Mouse (Mus musculus): ENCODE data around the gene Ncam1.

Ncam1 gene

DNA sequence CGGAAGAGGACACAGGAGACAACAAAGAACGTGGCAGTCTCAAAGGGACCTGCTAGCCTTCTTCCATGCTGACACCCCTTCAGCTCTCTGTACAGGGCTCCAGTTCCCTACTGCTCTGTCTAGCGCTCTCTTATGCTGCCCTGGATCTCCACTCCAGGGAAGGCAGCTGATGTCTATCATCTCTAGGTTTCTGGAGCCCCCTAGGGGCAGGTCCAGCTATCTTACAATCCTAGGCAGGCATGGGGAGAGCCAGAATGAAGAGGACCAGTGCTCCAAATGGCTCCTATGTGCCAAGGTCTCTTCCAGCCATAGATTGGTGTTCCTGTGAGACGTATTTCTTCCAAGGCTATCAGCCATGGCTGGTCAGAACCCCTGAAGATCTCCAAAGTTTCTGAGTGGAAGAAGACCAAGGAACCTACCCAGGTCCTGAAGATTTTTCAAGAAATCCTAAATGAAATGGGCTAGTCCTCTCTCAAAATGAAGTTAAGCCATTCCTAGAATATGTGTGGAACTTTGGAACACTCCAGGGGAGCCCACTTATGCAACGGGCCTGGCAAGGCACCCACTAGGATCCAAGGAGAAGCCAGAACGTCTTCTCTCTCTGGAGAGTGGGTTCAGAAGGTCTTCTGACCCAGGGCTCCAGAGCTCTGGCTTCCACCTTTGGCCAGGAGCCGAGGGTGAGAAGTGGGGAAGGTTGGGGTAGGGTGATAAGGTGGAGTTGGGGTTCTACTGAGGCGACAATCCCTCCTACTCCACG, 290.7 kb downstream of the Ncam1 start:
- no peak for DNase-seq (ENCODE audit: low spot score in 2 of 2)

DNA sequence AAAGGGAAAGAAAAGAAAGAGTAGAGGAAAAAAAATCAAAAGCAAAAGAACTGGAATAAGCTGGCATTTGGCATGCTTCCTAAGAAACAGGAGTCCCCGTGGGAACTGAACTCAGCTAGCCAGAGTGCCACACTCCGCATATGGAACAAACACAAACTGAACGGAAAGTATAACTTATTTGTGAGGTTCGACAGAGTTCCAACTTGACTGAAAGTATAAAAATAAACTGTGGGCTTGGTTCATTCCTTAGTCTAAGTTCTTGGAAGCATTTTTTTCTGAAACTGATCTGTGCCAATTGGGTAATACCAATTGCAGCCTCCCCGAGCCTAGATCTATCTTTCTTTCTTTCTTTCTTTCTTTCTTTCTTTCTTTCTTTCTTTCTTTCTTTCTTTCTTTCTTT, 294.1 kb downstream of the Ncam1 start:
- DNase-seq (ENCODE audit: low spot score in 2 of 2): no peak

DNA sequence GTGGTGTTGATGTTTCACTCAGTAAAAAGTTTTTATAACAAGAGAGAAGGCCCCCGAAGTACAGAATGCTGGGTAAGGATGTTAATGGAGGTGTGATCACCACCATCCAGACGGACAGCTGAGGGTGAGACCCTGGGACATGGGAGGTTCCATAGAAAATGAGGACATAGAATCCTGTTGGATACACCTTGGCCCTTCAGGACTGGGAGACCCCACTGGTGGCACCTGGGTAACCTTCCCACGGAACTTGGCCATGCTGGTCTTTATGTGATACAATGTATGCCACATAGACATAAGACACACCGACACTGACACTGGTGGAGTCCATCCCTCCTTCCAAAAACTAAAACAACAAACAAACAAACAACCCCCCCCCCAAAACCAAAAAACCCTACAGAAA, 296.5 kb downstream of the Ncam1 start:
- no peak for DNase-seq (ENCODE audit: low spot score in 2 of 2)

DNA sequence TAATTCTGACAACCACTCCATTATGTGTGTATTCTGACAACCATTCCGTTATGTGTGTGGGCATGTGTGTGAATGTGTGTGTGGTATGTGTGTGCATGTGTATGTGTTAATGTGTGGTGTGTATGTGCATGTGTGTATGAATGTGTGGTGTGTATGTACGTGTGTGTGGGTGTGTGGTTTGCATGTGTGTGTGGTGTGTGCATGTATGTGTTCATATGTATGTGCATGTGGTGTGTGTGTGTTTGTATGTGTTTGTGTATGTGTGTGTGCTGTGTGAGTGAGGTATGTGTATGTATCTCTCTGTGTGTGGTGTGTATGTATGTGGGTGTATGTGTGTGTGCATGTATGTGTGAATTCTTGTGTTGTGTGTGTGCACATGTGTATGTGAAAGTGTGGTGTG, 298.8 kb downstream of the Ncam1 start:
- DNase-seq (ENCODE audit: low spot score in 2 of 2): no peak

DNA sequence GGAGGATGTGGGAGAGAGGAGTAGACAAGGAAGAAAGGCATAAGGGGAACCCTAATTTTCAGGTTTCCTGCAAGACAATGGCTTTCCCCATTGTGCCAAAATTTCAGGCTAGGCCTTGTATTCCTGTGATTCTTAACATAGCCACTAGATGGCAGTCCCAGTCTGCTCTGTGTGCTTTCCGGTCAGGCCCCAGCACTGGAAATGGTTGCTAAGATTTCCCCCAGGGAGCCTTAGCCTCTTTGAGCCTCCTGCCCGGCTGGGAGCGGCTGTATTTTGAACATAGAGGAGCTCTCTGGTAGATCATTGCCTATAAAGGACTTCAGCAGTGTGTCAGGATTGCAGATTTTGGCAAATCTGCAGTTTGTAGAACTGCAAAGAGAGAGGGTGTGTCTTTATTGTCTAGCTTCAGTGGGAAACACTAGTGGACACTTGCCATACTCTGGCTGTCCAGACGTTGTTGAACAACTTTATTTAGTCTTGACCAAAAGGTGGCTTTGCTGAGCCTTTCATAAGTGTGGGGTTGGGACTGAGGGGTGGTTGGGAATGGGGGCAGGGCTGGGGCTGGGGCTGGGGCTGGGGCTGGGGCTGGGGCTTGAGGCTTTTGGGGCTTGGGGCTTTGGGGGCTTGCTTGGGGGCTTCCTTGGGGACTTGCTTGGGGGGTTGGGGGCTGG, 304.6 kb downstream of the Ncam1 start:
- peak in 1 of 2 experiments; percentile 6 for DNase-seq (ENCODE audit: low spot score in 2 of 2)

DNA sequence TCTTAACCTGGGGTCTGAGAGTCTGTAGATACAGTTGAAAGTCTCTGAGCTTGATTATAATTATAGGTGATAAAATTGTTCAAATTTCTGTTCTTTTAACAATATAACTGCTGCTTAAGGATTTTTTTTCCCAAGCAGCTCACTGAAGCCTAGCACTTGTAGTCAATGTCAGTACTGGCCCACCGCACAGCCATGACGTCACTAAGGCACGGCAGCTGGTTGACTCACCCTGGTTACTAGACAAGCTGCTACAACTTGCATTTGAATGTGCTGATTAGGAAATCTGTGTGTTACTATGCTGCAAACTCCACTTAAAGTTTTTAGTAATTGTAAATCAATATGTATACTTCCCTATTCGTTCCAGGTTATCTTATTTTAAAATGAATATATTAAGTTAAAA, 308.1 kb downstream of the Ncam1 start:
- DNase-seq (ENCODE audit: low spot score in 2 of 2): no peak

DNA sequence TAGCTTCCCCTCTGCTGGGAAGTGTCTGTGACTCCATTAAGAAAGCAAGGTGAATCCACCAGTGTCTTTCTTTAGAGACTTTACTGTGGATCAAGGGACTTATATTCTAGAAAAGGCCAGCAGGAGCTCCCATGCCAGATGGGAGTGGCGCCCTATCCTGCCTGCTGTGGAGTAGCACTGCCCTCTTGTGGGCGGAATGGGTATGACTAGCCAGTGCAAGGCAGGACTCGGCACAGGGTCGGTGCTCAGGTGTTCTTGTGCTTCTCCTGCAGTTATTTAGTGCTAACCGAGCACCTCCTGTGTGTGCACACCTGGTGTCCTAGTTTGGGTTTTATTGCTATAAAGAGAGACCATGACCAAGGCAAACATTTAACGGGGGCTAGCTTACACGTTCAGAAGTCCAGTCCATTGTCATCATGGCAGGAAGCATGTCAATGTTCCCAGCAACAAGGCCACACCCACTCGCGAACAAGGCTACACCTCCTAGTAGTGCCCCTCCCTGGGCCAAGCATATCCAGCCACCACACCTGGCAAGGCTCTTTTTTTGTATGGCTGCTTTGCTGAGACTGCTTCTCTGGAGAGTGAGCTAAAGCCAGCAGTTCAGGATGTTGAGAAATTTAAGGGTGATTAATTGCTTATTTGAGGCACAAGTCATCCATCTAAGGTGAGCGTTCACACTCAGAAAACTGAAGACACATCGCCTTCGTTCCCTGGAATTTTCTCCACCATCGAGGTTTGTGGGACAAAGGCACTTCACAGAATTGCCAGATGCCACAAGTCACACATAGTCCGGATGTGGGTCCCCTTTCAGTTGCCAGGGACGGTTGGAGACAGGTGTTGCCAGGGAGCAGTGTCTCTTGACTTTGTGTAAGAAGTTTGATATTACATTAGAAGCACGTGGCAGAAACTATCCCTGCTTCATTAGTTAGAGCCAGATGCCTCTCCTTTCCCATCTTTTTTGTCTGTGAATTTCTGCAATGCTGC, 309.5 kb downstream of the Ncam1 start:
- DNase-seq (ENCODE audit: low spot score in 2 of 2): peak; percentile 13 to 30

DNA sequence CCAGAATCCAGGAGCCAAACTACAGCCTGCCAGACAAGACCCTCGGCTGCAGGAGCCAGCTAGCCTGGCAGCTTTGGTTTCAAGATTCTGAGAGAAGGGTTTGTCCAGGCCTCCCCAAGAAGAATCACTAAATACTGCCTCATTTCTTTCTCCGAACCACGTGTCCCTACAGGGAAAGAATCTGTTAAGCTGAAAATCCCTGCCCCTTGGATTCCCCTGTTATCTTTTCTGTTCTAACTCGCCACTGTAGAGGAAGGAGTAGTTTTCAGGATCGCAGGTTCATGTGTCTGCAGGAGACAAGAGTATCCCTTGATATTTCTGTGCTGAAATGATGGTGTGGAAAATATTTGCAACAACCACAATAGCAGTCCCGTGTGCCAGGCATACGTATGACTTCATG, 310.5 kb downstream of the Ncam1 start:
- DNase-seq (ENCODE audit: low spot score in 2 of 2): no peak

DNA sequence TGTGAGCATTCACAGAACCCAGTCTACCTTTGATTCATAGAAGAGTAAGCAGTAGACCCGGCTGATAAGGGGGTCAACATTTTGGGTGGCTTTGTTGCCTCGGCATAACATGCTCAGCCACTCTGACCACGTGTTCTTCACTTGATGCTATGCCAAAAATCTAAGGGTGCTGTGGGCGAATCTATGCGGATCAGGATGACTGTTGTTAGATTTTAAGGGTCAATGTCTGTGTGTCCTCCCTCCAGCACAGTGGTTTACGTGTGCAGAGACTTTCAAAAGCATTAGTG, 311.1 kb downstream of the Ncam1 start:
- DNase-seq (ENCODE audit: low spot score in 2 of 2): no peak

DNA sequence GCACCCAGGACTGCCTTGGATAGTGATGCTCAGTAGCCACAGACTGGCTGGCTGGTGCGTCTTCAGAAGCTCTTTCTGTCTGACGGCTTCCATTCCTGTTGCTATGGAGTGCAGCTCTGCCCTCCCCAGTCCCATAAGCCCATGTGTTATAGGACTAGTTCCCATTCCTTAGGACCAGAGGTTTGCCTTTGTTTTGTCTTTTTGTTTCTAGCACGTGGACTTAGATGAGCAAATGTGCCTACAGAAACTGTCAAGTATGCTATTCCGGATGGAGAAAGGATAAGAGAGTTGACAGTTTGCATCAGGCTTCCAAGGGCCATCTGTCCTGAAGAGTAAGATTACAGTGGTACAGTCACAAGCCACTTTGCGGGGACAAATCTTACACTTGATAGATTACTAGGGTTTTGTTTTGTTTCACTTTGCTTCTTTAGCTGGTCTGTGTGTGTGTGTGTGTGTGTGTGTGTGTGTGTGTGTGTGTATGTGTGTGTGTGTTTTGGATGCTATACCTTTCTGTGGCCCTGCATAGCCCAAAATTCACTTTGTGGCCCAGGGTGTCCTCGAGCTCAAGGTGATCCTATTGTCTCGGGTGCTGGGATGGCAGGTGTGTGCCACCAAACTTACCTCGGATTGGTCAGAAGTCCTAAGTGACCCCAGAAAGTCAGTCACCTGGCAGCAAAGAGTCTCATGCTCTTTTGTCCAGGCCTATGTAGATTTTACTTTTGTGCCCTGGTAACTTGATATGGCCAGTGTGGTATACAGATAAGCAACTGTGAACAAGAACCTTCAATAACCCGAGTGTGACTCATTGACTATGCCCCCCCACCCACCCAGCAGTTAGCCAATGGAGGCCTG, 311.7 kb downstream of the Ncam1 start:
- no peak for DNase-seq (ENCODE audit: low spot score in 2 of 2)

DNA sequence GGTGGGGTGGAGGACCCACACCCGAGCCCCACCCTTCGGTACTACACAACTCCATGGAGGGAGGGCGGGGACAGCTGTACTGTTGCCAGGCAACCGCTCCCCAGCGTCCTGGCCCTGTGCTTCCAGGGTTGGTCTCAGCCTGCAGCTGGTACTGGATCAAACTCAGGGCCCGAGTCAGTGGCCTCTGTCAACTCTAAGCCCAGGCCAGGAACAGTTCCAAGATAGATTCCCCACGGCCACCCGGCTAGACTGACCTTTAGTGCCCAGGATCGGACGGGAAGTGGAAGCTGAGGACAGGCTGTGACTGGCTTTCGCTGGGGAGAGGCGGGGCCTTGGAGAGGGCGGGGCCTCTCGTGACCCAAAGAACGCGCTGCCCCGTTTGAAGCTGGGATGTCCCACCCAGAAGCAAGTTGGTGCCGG, 312.8 kb downstream of the Ncam1 start, which contains the start of gene Ttc12:
Gene Ttc12, minus strand, starts transcription at position 334 of the 420 bp plus-strand sequence.
- peak; percentile 42 to 48 for DNase-seq (ENCODE audit: low spot score in 2 of 2)

DNA sequence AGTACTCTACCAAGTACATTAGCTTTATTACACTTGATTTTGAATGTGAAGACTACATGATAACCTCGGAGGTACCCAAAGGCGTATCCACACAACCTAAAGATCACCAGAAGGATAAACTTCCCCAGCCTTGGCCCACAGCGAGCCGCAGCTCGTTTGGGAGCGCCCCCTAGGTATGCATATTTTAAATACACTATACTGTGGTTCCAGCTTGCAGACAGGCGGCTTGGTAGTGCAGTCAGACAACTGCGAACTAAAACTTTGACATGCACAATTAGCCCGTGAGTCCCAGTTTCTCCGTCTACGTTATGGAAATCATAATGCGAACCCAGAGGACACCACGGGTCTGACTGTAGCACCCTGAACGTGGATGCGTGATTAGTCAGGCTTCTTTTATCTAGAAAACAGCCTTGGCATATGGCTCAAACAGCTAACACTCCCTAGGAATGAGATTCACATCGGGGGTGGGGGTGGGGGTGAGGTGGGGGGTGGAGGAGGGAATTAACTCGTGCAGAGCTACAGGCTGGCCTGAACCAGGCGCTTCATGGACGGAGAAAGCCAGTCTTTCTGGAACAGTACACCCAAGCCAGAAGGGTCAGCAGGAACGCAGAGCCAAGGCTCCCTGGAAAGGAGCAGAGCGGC, 313.4 kb downstream of the Ncam1 start:
- no peak for DNase-seq (ENCODE audit: low spot score in 2 of 2)

DNA sequence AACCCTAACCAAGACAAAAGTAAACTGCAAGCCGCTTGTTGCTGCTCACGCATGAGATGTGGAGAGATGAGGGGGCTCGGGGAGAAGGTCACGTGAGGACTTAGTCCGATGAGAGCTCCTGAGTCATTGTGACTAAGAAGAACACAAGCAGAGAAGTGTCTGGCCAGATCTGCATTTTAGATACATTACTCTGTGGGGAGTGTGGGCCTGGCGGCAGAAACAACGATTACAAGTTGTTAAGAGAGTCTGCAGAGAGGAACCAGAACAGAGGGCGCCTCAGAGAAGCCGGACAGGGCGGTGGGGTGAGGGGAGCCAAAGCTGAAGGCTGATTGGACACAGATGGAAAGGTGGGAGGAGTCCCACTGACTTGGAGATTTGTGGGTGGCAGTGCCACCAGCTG, 315.4 kb downstream of the Ncam1 start:
- no peak for DNase-seq (ENCODE audit: low spot score in 2 of 2)

DNA sequence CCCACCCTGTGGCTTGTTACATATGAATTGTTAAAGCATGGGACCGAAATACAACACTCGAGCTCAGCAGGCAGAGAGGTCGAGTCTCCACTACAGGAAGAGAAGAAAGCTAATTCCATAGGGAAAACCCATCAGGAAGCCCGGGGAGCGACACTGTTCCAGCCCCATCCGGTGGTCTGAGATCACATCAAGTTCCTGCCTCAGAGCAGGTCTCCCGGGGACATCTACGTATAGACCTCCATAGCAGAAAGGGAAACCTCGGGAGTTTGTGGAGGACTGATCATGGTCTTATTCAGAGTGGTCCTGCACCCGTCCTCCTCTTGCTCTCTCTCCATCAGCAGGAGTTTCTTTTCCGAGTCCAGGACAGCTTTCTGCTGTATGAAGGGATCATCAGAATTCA, 326.6 kb downstream of the Ncam1 start:
- no peak for DNase-seq (ENCODE audit: low spot score in 2 of 2)

DNA sequence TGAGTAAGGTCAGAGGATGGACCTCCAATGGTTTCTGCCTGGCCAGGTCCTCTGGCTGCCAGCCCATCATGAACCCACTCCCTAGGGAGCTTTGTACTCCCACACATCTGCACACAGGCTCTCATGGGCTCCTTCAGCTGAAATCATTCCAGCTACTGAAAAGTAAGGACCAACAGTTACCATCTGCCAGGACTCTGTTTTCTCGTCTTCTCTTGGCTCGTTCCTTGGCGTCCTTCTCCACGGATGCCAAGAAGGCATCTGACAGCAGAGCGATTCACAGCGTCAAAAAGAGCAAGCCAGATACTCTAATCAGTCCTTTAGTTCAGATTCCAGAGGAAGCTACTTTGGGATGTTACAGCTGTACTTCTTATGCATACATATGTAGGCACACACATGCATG, 327.8 kb downstream of the Ncam1 start:
- DNase-seq (ENCODE audit: low spot score in 2 of 2): no peak

DNA sequence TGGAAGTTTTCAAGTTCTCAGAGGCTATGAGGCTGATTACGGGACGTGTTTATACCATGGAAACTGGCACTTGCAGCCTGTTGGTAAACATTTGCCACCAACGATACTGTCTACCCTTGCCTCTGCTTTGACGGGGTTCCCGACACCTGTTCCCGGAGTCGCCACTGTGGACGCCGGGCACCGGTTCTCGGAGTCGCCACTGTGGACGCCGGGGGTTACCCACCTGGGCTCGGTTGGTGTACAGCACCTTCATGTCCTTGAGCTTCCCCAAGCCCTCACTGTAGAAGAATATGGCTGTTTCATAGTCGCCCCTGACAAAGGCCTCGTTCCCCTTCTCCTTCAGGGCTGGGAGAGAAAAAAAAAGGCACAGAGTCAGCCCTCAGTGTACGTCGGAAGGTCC, 328.7 kb downstream of the Ncam1 start:
- DNase-seq (ENCODE audit: low spot score in 2 of 2): no peak

DNA sequence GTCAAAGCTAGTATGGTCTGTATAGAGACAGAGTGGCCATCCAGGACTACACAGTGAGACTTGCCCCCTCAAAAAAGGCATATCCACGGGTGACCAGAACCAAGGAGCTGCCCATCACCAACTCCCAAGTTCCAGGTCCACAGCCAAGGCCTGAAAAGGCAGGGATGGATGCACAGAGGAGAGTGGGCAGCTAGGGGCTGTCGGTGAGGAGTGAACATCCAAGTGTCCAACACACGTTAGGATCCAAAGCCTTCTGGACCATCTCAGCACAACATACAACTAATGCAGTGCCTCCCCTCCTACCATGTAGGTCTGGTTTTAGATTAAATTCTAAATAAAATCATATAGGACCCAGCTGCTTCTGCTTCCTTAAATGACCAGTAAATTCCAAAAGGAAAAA, 342.6 kb downstream of the Ncam1 start:
- no peak for DNase-seq (ENCODE audit: low spot score in 2 of 2)

DNA sequence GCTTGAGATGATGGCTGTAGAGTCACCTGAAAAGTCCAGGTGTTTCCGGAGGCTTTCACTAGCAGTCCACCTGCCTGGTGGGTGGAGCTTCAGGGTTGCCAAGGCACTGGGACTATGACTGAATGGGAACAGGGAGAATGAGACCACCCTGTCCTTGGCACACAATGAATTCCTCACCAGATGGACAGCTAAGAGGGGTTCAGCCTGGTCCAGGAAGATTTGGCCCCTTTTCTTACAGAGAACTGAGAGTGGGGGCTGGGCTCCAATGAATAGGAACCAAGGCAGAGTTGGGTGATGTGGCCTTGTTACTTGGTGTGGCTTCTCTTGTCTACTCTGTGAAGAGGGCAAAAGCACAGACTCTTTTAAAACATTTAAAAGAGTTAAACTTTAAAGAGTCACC, 346.3 kb downstream of the Ncam1 start:
- DNase-seq (ENCODE audit: low spot score in 2 of 2): no peak

Measured in spleen, postnatal 36 days (tissue).